Mouse (Mus musculus): ENCODE results near the gene Kifc3. TPM values are rescaled to one million over a fixed set of nuclear protein-coding genes. Genes with fewer than 3 reads are reported as not detected.
"Not testable (repeated sequence)": the region's sequence is repeated elsewhere in the genome, so short reads cannot be mapped to it uniquely, and the experiment has no call there.

Gene Kifc3
- total RNA-seq, 2 experiments from 2014 or later: 64.8 to 73.9 TPM

GRCm38 (mm10) chr8:95203326-95204038 lies 870 bp upstream of the Kifc3 start:
- intact Hi-C loops (cut with DNase I): loop anchor here (1.0 to 5.0 kb wide), 6 partner anchors 31 to 261 kb away; no protein-coding TSS in a partner anchor
- no peak for DNase-seq

- no peak for DNase-seq
- intact Hi-C loops (cut with DNase I): loop anchor here (5.0 kb wide), 2 partner anchors 180 to 200 kb away; no protein-coding TSS in a partner anchor
Measured at GRCm38 (mm10) chr8:95202056-95202570, 499 bp downstream of the Kifc3 start.

GRCm38 (mm10) chr8:95201491-95201890 lies 1.1 kb downstream of the Kifc3 start:
- no peak for DNase-seq
- intact Hi-C loops (cut with DNase I): loop anchor here (5.0 kb wide), 2 partner anchors 179 to 199 kb away; no protein-coding TSS in a partner anchor

GRCm38 (mm10) chr8:95200001-95200405 lies 2.6 kb downstream of the Kifc3 start:
- no peak for DNase-seq
- intact Hi-C loops (cut with DNase I): loop anchor here (5.0 kb wide), 2 partner anchors 178 to 198 kb away; no protein-coding TSS in a partner anchor

GRCm38 (mm10) chr8:95195728-95196127 lies 6.9 kb downstream of the Kifc3 start:
- intact Hi-C loops (cut with DNase I): no loop called here
- no peak for DNase-seq

- intact Hi-C loops (cut with DNase I): no loop called here
- DNase-seq: no peak
Measured at GRCm38 (mm10) chr8:95191497-95192175, 11.0 kb downstream of the Kifc3 start.

- intact Hi-C loops (cut with DNase I): no loop called here
- DNase-seq: no peak
Measured at GRCm38 (mm10) chr8:95187579-95187978, 15.0 kb downstream of the Kifc3 start.

GRCm38 (mm10) chr8:95185891-95186513 lies 16.6 kb downstream of the Kifc3 start:
- DNase-seq: no peak
- intact Hi-C loops (cut with DNase I): no loop called here

GRCm38 (mm10) chr8:95185104-95185503 lies 17.5 kb downstream of the Kifc3 start:
- intact Hi-C loops (cut with DNase I): no loop called here
- no peak for DNase-seq

- intact Hi-C loops (cut with DNase I): no loop called here
- no peak for DNase-seq
Measured at GRCm38 (mm10) chr8:95184171-95184570, 18.4 kb downstream of the Kifc3 start.

- intact Hi-C loops (cut with DNase I): no loop called here
- DNase-seq: no peak
Measured at GRCm38 (mm10) chr8:95181850-95182249, 20.8 kb downstream of the Kifc3 start.

GRCm38 (mm10) chr8:95178191-95178590 lies 24.4 kb downstream of the Kifc3 start:
- DNase-seq: no peak

GRCm38 (mm10) chr8:95176985-95177384 lies 25.6 kb downstream of the Kifc3 start:
- intact Hi-C loops (cut with DNase I): no loop called here
- no peak for DNase-seq

More at GRCm38 (mm10) chr8:95178191-95178590, 24.4 kb downstream of the Kifc3 start:
- intact Hi-C loops (cut with DNase I): no loop called here

GRCm38 (mm10) chr8:95175808-95176207 lies 26.8 kb downstream of the Kifc3 start:
- DNase-seq: no peak
- intact Hi-C loops (cut with DNase I): no loop called here

GRCm38 (mm10) chr8:95175306-95175705 lies 27.3 kb downstream of the Kifc3 start:
- no peak for DNase-seq
- intact Hi-C loops (cut with DNase I): no loop called here

- intact Hi-C loops (cut with DNase I): no loop called here
- no peak for DNase-seq
Measured at GRCm38 (mm10) chr8:95172433-95172832, 30.2 kb downstream of the Kifc3 start.

GRCm38 (mm10) chr8:95167726-95168125 lies 34.9 kb downstream of the Kifc3 start:
- DNase-seq: no peak
- intact Hi-C loops (cut with DNase I): no loop called here

- intact Hi-C loops (cut with DNase I): no loop called here
- no peak for DNase-seq
Measured at GRCm38 (mm10) chr8:95166400-95166799, 36.2 kb downstream of the Kifc3 start.

- intact Hi-C loops (cut with DNase I): no loop called here
- DNase-seq: peak; percentile 47 to 53
Measured at GRCm38 (mm10) chr8:95165923-95166322, 36.7 kb downstream of the Kifc3 start.

GRCm38 (mm10) chr8:95164469-95164868 lies 38.1 kb downstream of the Kifc3 start:
- DNase-seq: no peak
- intact Hi-C loops (cut with DNase I): no loop called here

- intact Hi-C loops (cut with DNase I); DNase-seq: not testable (repeated sequence)
Measured at GRCm38 (mm10) chr8:95163969-95164368, 38.6 kb downstream of the Kifc3 start.

Measured in heart, postnatal 10 days (tissue).